Mouse (Mus musculus) lung, adult 2 months (tissue): ENCODE measurements around the gene Fam120a. TPM values are rescaled to one million over a fixed set of nuclear protein-coding genes. Genes with fewer than 3 reads are reported as not detected.

Source experiments
- DNase-seq: peaks from one replicate; pipeline ENCODE4 v3.0.0; 2022
- H3K4me1 ChIP-seq: fragments of 200-500 bp; 2 replicates; pipeline ENCODE4 v1.6.1; 2011; ENCODE audit warnings: low read length; ENCODE audit not compliant: control insufficient read depth, insufficient read depth
- H3K4me3 ChIP-seq: fragments of 200-500 bp; replicated peaks from 2 replicates; pipeline ENCODE3; 2011; ENCODE audit warnings: low read depth, mild to moderate bottlenecking, control low read depth, low read length; ENCODE audit errors: extremely low read depth
- CTCF ChIP-seq: fragments of 200-500 bp; IDR thresholded peaks from 2 replicates; pipeline ENCODE4 v1.5.1; 2011; ENCODE audit warnings: mild to moderate bottlenecking, low read length, control low read depth; ENCODE audit not compliant: insufficient read depth
- POLR2A ChIP-seq: fragments of 200-500 bp; IDR thresholded peaks from 2 replicates; pipeline ENCODE4 v1.6.1; 2011; ENCODE audit warnings: low read depth, mild to moderate bottlenecking, control low read depth, low read length, borderline replicate concordance; ENCODE audit errors: extremely low read depth
- WGBS: fragments of 180-500 bp; shearing (Covaris S2); methylation state at CpG from one replicate; pipeline ENCODE4 v1.1.7; 2018; 5-methylcytosine and 5-hydroxymethylcytosine counted together
- polyA plus RNA-seq: library from polyadenylated mRNA; depleted of rRNA; stranded (reverse); fragments of >200 nt; gene quantifications from 2 replicates; pipeline ENCODE4 v1.2.3, GENCODE M21; 2012

The Fam120a gene
- polyA plus RNA-seq, 1 experiment: 64.0 TPM

DNA sequence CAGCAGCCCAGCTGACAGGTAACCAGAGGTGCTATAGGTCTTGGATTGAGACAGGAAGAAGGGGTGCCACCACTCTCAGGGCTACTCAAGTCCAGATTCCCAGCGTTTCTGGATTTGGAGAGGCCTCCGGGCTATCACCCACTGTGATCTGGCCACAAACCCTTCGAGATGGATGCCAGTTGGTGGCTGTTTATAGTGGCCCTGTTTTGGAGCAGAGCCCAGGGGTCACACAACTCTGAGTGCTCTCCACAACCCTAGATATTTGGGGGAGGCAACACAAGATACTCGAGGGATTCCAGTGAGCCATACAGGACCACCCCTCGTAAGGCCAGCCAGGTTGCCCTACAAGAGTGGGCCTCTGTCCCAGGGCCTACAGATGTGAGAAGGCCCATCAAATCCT lies 98.7 kb downstream of the Fam120a start:
- WGBS: 12% methylated on average over 5 of the region's 5 CpGs
- no peak for TF ChIP-seq POLR2A
- TF ChIP-seq CTCF: no peak
- DNase-seq: no peak
- Histone ChIP-seq H3K4me1 (peaks cover 21% of the 10 kb centered on the region), H3K4me3 (no peak overlapping the region)

DNA sequence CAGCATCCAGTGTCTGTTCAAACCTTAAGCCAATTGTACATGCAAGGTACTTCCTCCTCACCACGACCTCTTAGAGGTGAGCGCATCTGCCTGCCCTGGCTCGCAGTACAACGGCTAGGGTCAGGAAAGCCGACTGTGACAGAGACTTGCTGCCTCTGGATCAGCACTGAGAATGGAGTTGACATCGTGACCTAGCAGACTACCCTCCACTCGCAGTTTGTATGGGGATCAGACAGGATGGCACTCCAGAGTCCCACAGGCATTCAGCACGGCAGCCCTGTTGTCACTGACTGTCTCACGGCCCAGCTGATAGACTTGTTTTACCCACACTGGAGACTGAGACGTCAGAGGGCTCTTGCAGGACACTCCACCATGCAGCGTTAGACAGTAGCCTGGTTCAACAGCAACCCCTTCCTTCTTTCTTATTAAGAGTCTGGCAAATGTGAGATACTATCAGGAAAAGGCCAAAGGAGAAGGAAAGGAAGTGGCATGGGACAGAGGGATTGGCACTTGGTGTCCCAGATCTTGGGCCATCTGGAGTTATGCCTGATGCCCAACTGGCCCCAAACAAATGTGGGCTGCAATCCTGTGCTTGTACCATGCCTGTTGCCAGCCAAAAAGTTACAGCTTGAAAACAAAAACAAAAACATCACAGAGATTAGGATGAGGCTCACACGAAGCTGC lies 103.0 kb downstream of the Fam120a start:
- TF ChIP-seq POLR2A (no peak), CTCF (no peak)
- Histone ChIP-seq H3K4me3 (no peak overlapping the region), H3K4me1 (peaks cover 25% of the 10 kb centered on the region)
- DNase-seq: no peak
- WGBS: 62% methylated on average over 12 of the region's 12 CpGs

DNA sequence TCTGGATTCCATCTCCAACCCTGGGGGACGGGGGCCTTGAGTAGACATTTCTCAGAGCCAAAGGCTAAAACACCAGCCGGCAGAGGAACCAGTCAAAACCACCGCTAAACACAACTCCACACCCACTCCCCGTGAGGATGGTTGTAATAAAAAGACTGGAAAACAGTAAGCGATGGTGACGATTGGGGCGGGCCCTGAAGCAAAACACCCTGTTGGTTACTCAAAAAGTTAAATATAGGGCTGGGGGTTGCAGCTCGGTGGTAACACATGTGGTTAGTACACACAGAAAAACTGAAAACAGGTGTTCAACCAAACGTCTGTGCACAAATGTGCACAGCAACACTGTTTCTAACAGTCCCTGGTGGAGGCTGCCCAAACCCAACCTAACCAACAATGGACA lies 104.3 kb downstream of the Fam120a start:
- TF ChIP-seq POLR2A: no peak
- TF ChIP-seq CTCF: no peak
- 57% methylated on average over 9 of the region's 9 CpGs for WGBS
- Histone ChIP-seq H3K4me1 (peaks cover 20% of the 10 kb centered on the region), H3K4me3 (no peak overlapping the region)
- DNase-seq: no peak

DNA sequence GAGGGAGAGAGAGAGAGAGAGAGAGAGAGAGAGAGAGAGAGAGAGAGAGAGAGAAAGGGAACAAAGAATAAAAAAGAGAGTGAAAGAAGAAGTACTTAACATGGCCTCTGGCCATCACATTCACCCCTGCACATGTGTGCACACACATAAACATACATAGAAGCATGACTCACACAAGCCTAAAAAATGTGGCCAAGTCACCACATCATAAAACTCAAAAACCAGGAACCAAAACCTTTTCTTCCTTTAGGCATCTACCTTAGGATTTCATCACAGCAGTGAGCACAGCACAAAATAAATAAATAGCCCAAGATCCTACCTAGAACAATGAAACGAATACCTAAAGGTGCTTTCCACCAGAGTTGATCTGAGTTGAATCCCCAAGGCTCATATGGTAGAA lies 105.9 kb downstream of the Fam120a start:
- Histone ChIP-seq H3K4me1 (peaks cover 24% of the 10 kb centered on the region), H3K4me3 (no peak overlapping the region)
- no peak for DNase-seq
- TF ChIP-seq CTCF (no peak), POLR2A (no peak)
- WGBS: 67% methylated on average over 1 of the region's 1 CpGs

DNA sequence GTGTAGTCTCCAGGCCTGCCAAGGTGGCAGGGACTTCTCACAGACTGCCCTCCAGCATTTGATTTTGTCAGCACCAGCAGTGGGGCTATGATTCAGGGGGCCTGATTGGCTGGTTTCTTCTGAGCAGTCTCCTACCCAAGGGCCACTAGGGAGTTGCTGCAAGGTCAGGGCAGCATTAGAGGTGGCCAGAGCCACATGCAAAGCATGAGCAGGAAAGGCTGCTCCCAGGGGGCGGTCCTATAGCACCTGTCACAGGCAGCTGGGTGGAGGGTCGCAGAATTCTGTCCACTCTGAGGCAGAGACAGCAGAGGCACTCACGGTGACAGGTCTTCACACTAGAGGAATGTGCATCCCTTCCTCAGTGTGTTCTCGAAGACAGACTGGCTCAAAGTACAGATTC lies 109.0 kb downstream of the Fam120a start:
- no peak for TF ChIP-seq CTCF
- no peak for TF ChIP-seq POLR2A
- WGBS: 73% methylated on average over 4 of the region's 4 CpGs
- no peak overlapping the region for H3K4me3 ChIP-seq
- H3K4me1 ChIP-seq: peaks cover 16% of the 10 kb centered on the region
- no peak for DNase-seq

DNA sequence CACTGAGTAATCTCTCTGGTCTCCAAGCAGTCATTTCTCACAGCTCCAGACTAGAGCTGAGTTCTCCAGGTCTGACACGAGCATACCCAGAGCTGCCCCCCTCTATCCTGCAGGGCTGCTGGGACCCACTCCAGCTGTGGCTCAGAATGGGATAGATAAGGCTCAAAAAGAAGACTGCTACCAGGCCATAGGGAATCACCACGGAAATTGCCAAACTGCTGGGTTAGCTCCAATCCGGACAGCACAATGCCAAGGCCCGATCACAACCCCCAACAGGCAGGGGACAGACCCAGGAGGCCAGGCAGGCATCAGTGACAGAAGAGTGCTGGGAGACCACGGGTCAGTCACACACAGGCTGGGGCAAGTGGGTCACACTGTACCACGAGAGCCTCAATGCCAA lies 109.8 kb downstream of the Fam120a start:
- WGBS: 46% methylated on average over 6 of the region's 6 CpGs
- H3K4me3 ChIP-seq: no peak overlapping the region
- DNase-seq: no peak
- H3K4me1 ChIP-seq: peaks cover 12% of the 10 kb centered on the region
- TF ChIP-seq CTCF (no peak), POLR2A (no peak)

DNA sequence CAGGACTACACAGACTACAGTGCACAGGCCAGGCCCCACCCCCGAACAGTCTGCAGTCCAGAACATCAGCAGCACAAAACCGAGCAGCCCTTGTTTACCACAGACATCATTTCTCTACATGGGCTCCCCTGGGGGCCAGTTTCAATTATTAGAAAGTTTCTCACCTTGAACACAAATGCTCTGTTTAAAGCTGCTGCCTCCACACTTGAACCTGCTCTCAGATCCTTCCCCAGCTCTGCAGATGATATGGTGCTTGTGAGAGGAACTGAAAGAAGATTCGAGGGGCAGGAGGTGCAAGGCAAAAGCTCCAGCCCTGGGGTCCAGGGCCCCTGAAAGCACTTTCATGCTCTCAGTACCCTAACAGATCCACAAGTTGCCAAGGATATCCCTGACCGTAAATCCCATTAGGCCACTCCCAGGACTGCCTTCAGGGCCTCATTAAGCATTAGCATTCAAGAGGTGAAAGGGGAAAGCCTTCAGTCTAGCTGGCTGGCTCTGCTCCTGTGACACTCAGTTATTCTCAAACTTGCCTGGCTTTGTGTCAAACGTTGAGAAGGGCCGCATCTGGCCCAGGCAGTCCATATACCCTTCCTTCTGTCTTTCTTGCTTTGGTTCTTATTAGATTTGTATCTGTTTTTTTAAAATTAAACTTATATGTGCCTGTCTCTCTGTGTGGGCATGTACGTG lies 110.4 kb downstream of the Fam120a start:
- no peak for DNase-seq
- WGBS: 49% methylated on average over 7 of the region's 7 CpGs
- H3K4me3 ChIP-seq: no peak overlapping the region
- no peak for TF ChIP-seq CTCF
- no peak for TF ChIP-seq POLR2A
- peaks cover 9% of the 10 kb centered on the region for H3K4me1 ChIP-seq

DNA sequence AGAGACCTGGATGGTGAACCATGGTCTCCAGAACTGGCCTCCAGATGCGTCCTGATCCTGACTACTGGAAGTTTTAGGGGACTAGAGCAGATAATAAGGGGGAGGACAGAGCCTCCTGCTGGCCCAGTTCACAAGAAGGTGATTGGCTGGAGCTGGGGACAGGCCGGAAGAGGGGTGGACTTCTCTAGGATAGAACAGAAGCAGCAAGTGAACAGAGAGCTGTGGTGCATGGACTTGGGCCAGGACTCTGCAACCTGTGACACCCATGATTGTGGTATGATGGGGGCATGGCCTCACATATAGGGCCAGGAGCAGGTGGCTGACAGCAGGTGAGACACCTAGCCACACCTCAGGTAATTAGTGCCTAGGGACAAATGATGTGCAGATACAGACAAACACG lies 113.9 kb downstream of the Fam120a start:
- H3K4me1 ChIP-seq: peaks cover 21% of the 10 kb centered on the region
- H3K4me3 ChIP-seq: no peak overlapping the region
- DNase-seq: no peak
- 65% methylated on average over 3 of the region's 3 CpGs for WGBS
- TF ChIP-seq POLR2A (no peak), CTCF (no peak)

DNA sequence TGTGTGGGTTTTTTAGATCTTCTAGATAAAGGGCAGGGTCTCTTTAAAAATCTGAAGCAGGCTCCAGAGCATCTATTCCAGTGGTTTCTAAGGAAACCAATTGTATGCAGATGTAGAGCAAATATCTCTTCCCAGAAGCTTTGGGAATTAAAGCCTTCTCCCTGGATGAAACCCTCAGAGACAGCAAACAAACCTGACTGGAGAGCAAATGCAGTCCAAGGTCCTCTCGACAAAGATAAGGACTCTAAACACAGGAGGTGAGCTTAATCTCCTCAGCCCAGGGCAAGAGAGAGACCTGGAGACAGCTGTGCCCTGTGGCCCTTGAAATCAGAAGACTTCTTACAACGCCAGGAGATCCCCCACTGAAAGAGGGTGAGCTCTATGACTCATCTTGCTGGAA lies 114.3 kb downstream of the Fam120a start:
- Histone ChIP-seq H3K4me3 (no peak overlapping the region), H3K4me1 (peaks cover 21% of the 10 kb centered on the region)
- 24% methylated on average over 2 of the region's 2 CpGs for WGBS
- TF ChIP-seq CTCF (no peak), POLR2A (no peak)
- DNase-seq: no peak

DNA sequence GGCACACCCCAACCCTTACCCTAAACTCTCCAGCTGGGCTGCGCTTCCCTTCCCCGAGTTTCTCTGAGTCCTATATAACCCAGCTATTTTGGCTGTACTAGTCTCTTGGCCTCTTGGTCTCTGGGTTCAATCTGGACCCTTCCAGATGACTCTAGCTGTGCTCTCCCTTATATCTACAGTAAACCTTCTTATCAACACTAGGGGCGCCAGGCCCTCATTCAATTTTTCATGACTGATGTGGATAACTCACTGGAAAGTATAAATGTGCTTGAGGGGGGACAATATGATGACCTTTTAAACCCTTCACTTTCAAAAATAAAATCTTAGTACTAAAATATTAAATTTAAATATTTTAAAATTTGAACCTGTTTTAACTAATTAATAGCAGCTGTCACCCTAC lies 115.0 kb downstream of the Fam120a start:
- TF ChIP-seq POLR2A (no peak), CTCF (no peak)
- H3K4me3 ChIP-seq: no peak overlapping the region
- peaks cover 16% of the 10 kb centered on the region for H3K4me1 ChIP-seq
- WGBS: 56% methylated on average over 3 of the region's 3 CpGs
- no peak for DNase-seq
